ENCODE assay signal across 8 mouse cellular contexts in the genomic region with DNA sequence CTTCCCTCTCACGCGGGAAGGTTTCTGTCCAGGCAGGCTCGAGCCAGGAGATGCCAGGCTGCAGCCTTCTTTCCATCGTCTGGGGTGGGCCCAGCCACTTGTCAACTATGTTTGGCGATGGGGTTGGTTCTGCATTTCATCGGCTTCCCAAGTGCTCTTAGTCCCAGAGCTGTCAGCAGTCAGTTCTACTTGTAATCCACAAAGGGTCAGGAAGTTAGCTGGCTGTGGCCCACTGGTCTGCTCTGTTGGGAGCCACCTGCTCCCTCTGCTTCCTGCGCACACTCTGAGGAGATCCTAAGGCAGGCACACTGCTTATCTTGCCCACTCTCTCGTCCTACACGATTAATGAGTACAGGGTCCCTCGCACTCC. TPM values are rescaled to one million over a fixed set of nuclear protein-coding genes. Genes with fewer than 3 reads are reported as not detected.
DNase-seq lines count a peak whose midpoint lies in the region; ATAC-seq and TF ChIP-seq lines count a peak whose summit lies in the region.

No protein-coding gene starts in this region.

- peak overlapping the region; percentile 77 for H3K9ac ChIP-seq in hindbrain, embryonic 15.5 days
- peak overlapping the region; percentile 89 for H3K9ac ChIP-seq in midbrain, postnatal 0 days (replicated peaks; ENCODE audit: low read length, poor library complexity, severe bottlenecking)

- H3K4me1 ChIP-seq in hindbrain, embryonic 15.5 days (replicated peaks) = peaks cover 20% of the 10 kb centered on the region
- H3K4me1 ChIP-seq in midbrain, postnatal 0 days (ENCODE audit: insufficient read depth, low read length) = 0 out of 2 replicates have a peak, but pooled peaks cover 2% of the 10 kb centered on the region

- WGBS in hindbrain, embryonic 15.5 days = 4% methylated on average over 10 of the region's 10 CpGs
- WGBS in midbrain, postnatal 0 days = 8% methylated on average over 10 of the region's 10 CpGs

- peak overlapping the region; percentile 92 for H3K27ac ChIP-seq in hindbrain, embryonic 15.5 days (replicated peaks)
- peak overlapping the region; percentile 91 for H3K27ac ChIP-seq in midbrain, postnatal 0 days (ENCODE audit: low read depth, low read length)

- peak; percentile 27 for DNase-seq in layer of hippocampus, adult 9-10 months (ENCODE audit: low spot score)
- DNase-seq in layer of hippocampus, adult 9-11 months = no peak
- peak; percentile 22 for DNase-seq in c-Kit-positive CD71-negative TER-119-negative erythroid progenitor cells, embryonic 14.5 days (ENCODE audit: low read depth)
- no peak for DNase-seq in midbrain, postnatal 0 days (ENCODE audit: low spot score)
- DNase-seq in spleen, adult 12 weeks (ENCODE audit: low spot score) = no peak
- no peak for DNase-seq in urinary bladder, adult 18-20 months (ENCODE audit: low spot score in 2 of 2)
- no peak for DNase-seq in kidney, postnatal 14 days

- no peaks in the 10 kb centered on the region for H3K27me3 ChIP-seq in hindbrain, embryonic 15.5 days
- H3K27me3 ChIP-seq in midbrain, postnatal 0 days (ENCODE audit: insufficient read depth, low read length) = no peaks in the 10 kb centered on the region

- H3K4me2 ChIP-seq in hindbrain, embryonic 15.5 days = peak overlapping the region; percentile 69
- peak overlapping the region; percentile 75 for H3K4me2 ChIP-seq in midbrain, postnatal 0 days (ENCODE audit: low read depth, low read length, poor library complexity, severe bottlenecking)

- H3K4me3 ChIP-seq in hindbrain, embryonic 15.5 days = peak overlapping the region; percentile 69
- H3K4me3 ChIP-seq in midbrain, postnatal 0 days (ENCODE audit: low read depth, low read length) = peak overlapping the region; percentile 70

- no peaks in the 10 kb centered on the region for H3K36me3 ChIP-seq in hindbrain, embryonic 15.5 days
- no peaks in the 10 kb centered on the region for H3K36me3 ChIP-seq in midbrain, postnatal 0 days (ENCODE audit: insufficient read depth, low read length)

- ATAC-seq in hindbrain, embryonic 15.5 days (ENCODE audit: low FRiP score, low read depth) = peak; percentile 68; the same call in 1 of the 2 replicates
- peak; percentile 62 for ATAC-seq in midbrain, postnatal 0 days (ENCODE audit: low FRiP score)

- TF ChIP-seq CTCF in midbrain, postnatal 0 days (IDR thresholded peaks at IDR 0.05) = no peak

- no peaks in the 10 kb centered on the region for H3K9me3 ChIP-seq in hindbrain, embryonic 15.5 days
- H3K9me3 ChIP-seq in midbrain, postnatal 0 days (ENCODE audit: low read length) = no peaks in the 10 kb centered on the region

RNA-seq across cellular contexts. Expression of a gene that starts 0.6 kb away (rescaled TPM):
- 16.4 and 16.7 TPM in 2 replicates for polyA plus RNA-seq in hindbrain, embryonic 15.5 days (2015; fragmentation: Nextera tagmentation; extraction: Ambion mirVana)
- total RNA-seq in midbrain, postnatal 0 days (2014; rRNA removed) = 30.8 and 32.8 TPM in 2 replicates
- polyA plus RNA-seq in midbrain, postnatal 0 days (2015; fragmentation: Nextera tagmentation; extraction: Ambion mirVana) = 16.8 and 17.9 TPM in 2 replicates

Comparison
In these comparisons a context has a peak if more than half of its experiments do, and no peak if none do; other contexts are left out.
1. DNase-seq: peak in layer of hippocampus, adult 9-10 months (single experiment) and c-Kit-positive CD71-negative TER-119-negative erythroid progenitor cells, embryonic 14.5 days (single experiment); none in layer of hippocampus, adult 9-11 months (single experiment), midbrain, postnatal 0 days (single experiment), spleen, adult 12 weeks (single experiment), urinary bladder, adult 18-20 months (0 of 2) and kidney, postnatal 14 days (single experiment).